ENCODE assay signal across 11 mouse cellular contexts in genomic region chrX:11086257-11087072, GRCm38 (mm10).
A peak's percentile ranks its signal among the peaks of the same experiment; 100 is the strongest.
DNase-seq lines count a peak whose midpoint lies in the region; ATAC-seq and TF ChIP-seq lines count a peak whose summit lies in the region.
"Had no signal": no experiment of that assay in that cellular context is flagged by ENCODE, and none has a peak within 500 bp of the region (broad histone marks: within the 10 kb centered on the region; RNA-seq: fewer than 3 reads in every experiment).

No protein-coding gene starts in this region.

- peak; percentile 64 for ATAC-seq in liver, embryonic 16.5 days (ENCODE audit: low read depth)
- ATAC-seq in liver, embryonic 11.5 days (replicated peaks; ENCODE audit: low FRiP score), result no peak
- peak; percentile 85 for ATAC-seq in intestine, embryonic 15.5 days
- peak; percentile 57 for ATAC-seq in kidney, embryonic 16.5 days (ENCODE audit: low FRiP score, low TSS enrichment)
- ATAC-seq in megakaryocyte, adult 5-6 weeks (ENCODE audit: poor library complexity, severe bottlenecking), result no peak

- H3K4me2 ChIP-seq in liver, embryonic 16.5 days (ENCODE audit: low read depth, low read length), result no peak overlapping the region
- no peak overlapping the region for H3K4me2 ChIP-seq in liver, embryonic 11.5 days
- H3K4me2 ChIP-seq in intestine, embryonic 15.5 days (replicated peaks), result 0 out of 2 replicates have a peak overlapping the region, but pooled peaks have one; percentile 4
- no peak overlapping the region for H3K4me2 ChIP-seq in kidney, embryonic 16.5 days (replicated peaks; ENCODE audit: low read depth, low read length)

- H3K4me1 ChIP-seq in liver, embryonic 16.5 days (ENCODE audit: control insufficient read depth, low read depth, low read length), result no peaks in the 10 kb centered on the region
- H3K4me1 ChIP-seq in liver, embryonic 11.5 days (replicated peaks; ENCODE audit: control insufficient read depth, insufficient read depth, low read length), result no peaks in the 10 kb centered on the region
- H3K4me1 ChIP-seq in intestine, embryonic 15.5 days (replicated peaks), result no peaks in the 10 kb centered on the region
- H3K4me1 ChIP-seq in kidney, embryonic 16.5 days (ENCODE audit: insufficient read depth, low read length), result no peaks in the 10 kb centered on the region
- H3K4me1 ChIP-seq in small intestine, adult 2 months (ENCODE audit: control insufficient read depth, insufficient read depth, insufficient read length, low read length), result peaks cover 15% of the 10 kb centered on the region
- H3K4me1 ChIP-seq: megakaryocyte, embryonic 14.5 days had no signal

- intact Hi-C loops in left cerebral cortex, postnatal 10 days (cut with DNase I), result loop anchor here (10.0 kb wide), 1 partner anchor 372 kb away; the partner anchor contains the start of gene Mid1ip1

- no peak for DNase-seq in liver, embryonic 11.5 days (ENCODE audit: low spot score)
- no peak for DNase-seq in heart, adult 18-20 months
- DNase-seq in left cerebral cortex, postnatal 10 days (ENCODE audit: extremely low spot score in 1 of 2, low spot score in 2 of 2), result no peak
- DNase-seq: cerebellum, postnatal 36 days; thymus, postnatal 14 days had no signal

- 57% methylated on average over 7 of the region's 7 CpGs for WGBS in liver, embryonic 16.5 days (ENCODE audit: insufficient replicate concordance)
- 62% methylated on average over 7 of the region's 7 CpGs for WGBS in liver, embryonic 11.5 days
- 43% methylated on average over 6 of the region's 7 CpGs for WGBS in intestine, embryonic 15.5 days
- WGBS in kidney, embryonic 16.5 days, result 51% methylated on average over 7 of the region's 7 CpGs
- 36% methylated on average over 7 of the region's 7 CpGs for WGBS in small intestine, adult 2 months

- H3K36me3 ChIP-seq in liver, embryonic 16.5 days (ENCODE audit: control insufficient read depth, insufficient read depth), result no peaks in the 10 kb centered on the region
- no peaks in the 10 kb centered on the region for H3K36me3 ChIP-seq in liver, embryonic 11.5 days (ENCODE audit: control insufficient read depth, insufficient read depth, low read length)
- no peaks in the 10 kb centered on the region for H3K36me3 ChIP-seq in intestine, embryonic 15.5 days
- no peaks in the 10 kb centered on the region for H3K36me3 ChIP-seq in kidney, embryonic 16.5 days (ENCODE audit: insufficient read depth, low read length)
- no peaks in the 10 kb centered on the region for H3K36me3 ChIP-seq in small intestine, adult 2 months (ENCODE audit: control insufficient read depth, insufficient read depth, low read length)

- TF ChIP-seq CTCF in small intestine, adult 2 months (IDR thresholded peaks at IDR 0.05; ENCODE audit: extremely low read depth, insufficient read length, insufficient replicate concordance, low read depth, low read length), result no peak

- no peak overlapping the region for H3K4me3 ChIP-seq in liver, embryonic 16.5 days (ENCODE audit: low read depth, low read length)
- H3K4me3 ChIP-seq in liver, embryonic 11.5 days (ENCODE audit: low read depth, low read length), result no peak overlapping the region
- no peak overlapping the region for H3K4me3 ChIP-seq in intestine, embryonic 15.5 days (replicated peaks)
- H3K4me3 ChIP-seq in kidney, embryonic 16.5 days (ENCODE audit: low read length), result no peak overlapping the region
- no peak overlapping the region for H3K4me3 ChIP-seq in small intestine, adult 2 months (ENCODE audit: low read depth, low read length)
- H3K4me3 ChIP-seq: megakaryocyte, embryonic 14.5 days had no signal

- H3K9me3 ChIP-seq in liver, embryonic 16.5 days (replicated peaks; ENCODE audit: control insufficient read depth, low read length), result no peaks in the 10 kb centered on the region
- H3K9me3 ChIP-seq in liver, embryonic 11.5 days (ENCODE audit: control insufficient read depth, low read length), result no peaks in the 10 kb centered on the region
- H3K9me3 ChIP-seq in intestine, embryonic 15.5 days, result no peaks in the 10 kb centered on the region
- H3K9me3 ChIP-seq in kidney, embryonic 16.5 days (ENCODE audit: low read length), result no peaks in the 10 kb centered on the region
- H3K9me3 ChIP-seq: megakaryocyte, embryonic 14.5 days had no signal

- no peaks in the 10 kb centered on the region; the same call in 1 of the 2 replicates for H3K27me3 ChIP-seq in liver, embryonic 16.5 days (ENCODE audit: control insufficient read depth, insufficient read depth, low read depth, low read length)
- H3K27me3 ChIP-seq in liver, embryonic 11.5 days (replicated peaks; ENCODE audit: control insufficient read depth, insufficient read depth, low read length), result no peaks in the 10 kb centered on the region; the same call in 1 of the 2 replicates
- H3K27me3 ChIP-seq in intestine, embryonic 15.5 days (replicated peaks), result no peaks in the 10 kb centered on the region
- H3K27me3 ChIP-seq in kidney, embryonic 16.5 days (ENCODE audit: insufficient read depth, low read length), result peaks cover 8% of the 10 kb centered on the region; the same call in 1 of the 2 replicates
- H3K27me3 ChIP-seq in small intestine, adult 2 months (ENCODE audit: control insufficient read depth, insufficient read depth, low read length), result no peaks in the 10 kb centered on the region

- H3K9ac ChIP-seq in liver, embryonic 16.5 days (ENCODE audit: low read depth, low read length), result no peak overlapping the region
- H3K9ac ChIP-seq in liver, embryonic 11.5 days (ENCODE audit: low read depth, low read length), result no peak overlapping the region
- H3K9ac ChIP-seq in intestine, embryonic 15.5 days, result no peak overlapping the region
- H3K9ac ChIP-seq in kidney, embryonic 16.5 days (replicated peaks; ENCODE audit: low read length), result no peak overlapping the region

- no peak for TF ChIP-seq POLR2A in small intestine, adult 2 months (IDR thresholded peaks at IDR 0.05; ENCODE audit: low read depth, low read length)

- H3K27ac ChIP-seq in liver, embryonic 16.5 days (ENCODE audit: low read length), result no peak overlapping the region; the same call in 1 of the 2 replicates
- no peak overlapping the region for H3K27ac ChIP-seq in liver, embryonic 11.5 days (ENCODE audit: low read depth, low read length)
- H3K27ac ChIP-seq in intestine, embryonic 15.5 days, result no peak overlapping the region
- no peak overlapping the region for H3K27ac ChIP-seq in kidney, embryonic 16.5 days (ENCODE audit: low read length)
- peak overlapping the region; percentile 79 for H3K27ac ChIP-seq in small intestine, adult 2 months (ENCODE audit: insufficient read depth, low read depth, low read length)

Comparison
In these comparisons a context has a peak if more than half of its experiments do, and no peak if none do; other contexts are left out.
1. ATAC-seq: peak in liver, embryonic 16.5 days (single experiment), intestine, embryonic 15.5 days (single experiment) and kidney, embryonic 16.5 days (single experiment); none in liver, embryonic 11.5 days (single experiment) and megakaryocyte, adult 5-6 weeks (single experiment).